Mouse (Mus musculus): ENCODE measurements at regions not wholly inside any gene's neighbourhood (a gene's known extent, or its start where the extent isn't known, plus 50 kb on each side); places are given as distances from the start of the nearest gene placed in this dataset.
A peak's percentile ranks its signal among the peaks of the same experiment; 100 is the strongest.

DNA sequence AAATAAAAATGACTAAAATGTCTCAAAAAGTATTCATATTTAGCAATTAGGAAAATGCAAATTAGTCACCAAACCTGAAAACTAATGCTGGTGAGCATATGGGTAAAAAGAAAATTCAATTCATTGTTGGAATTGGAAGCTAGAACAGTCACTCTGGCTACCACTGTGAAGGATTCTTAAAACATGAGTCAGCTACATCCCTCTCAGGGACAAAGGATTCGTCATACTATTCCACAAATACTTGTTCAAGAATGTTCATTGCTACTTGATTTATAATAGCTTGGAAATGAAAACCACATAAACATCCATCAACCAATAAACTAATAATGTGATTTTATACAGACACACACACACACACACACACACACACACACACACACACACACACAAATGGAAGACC lies 413.6 kb upstream of the Gria3 start:
- peak; percentile 0 for DNase-seq
